Mouse (Mus musculus) midbrain, embryonic 10.5 days (tissue): ENCODE data around the gene Mad2l2. TPM values are rescaled to one million over a fixed set of nuclear protein-coding genes. Genes with fewer than 3 reads are reported as not detected.

Experiments
- DNase-seq: peaks from one replicate; pipeline ENCODE4 v3.0.0-alpha.2; 2017; ENCODE audit warnings: low spot score
- H3K27ac ChIP-seq: fragments of 300-500 bp; sonication (generic); replicated peaks from 2 replicates; pipeline ENCODE4 v1.5.1; 2016; ENCODE audit warnings: mild to moderate bottlenecking
- H3K27me3 ChIP-seq: fragments of 300-500 bp; sonication (generic); 2 replicates; pipeline ENCODE4 v1.6.1; 2016; ENCODE audit warnings: low read depth, mild to moderate bottlenecking; ENCODE audit not compliant: poor library complexity, severe bottlenecking
- H3K36me3 ChIP-seq: fragments of 300-500 bp; sonication (generic); 2 replicates; pipeline ENCODE4 v1.6.1; 2016; ENCODE audit warnings: mild to moderate bottlenecking, moderate library complexity
- H3K4me1 ChIP-seq: fragments of 300-500 bp; sonication (generic); 2 replicates; pipeline ENCODE4 v1.6.1; 2016
- H3K4me3 ChIP-seq: fragments of 300-500 bp; sonication (generic); 2 replicates; pipeline ENCODE4 v1.5.1; 2016; ENCODE audit warnings: mild to moderate bottlenecking, moderate library complexity
- H3K9me3 ChIP-seq: fragments of 300-500 bp; sonication (generic); replicated peaks from 2 replicates; pipeline ENCODE4 v1.6.1; 2016; ENCODE audit warnings: mild to moderate bottlenecking
- WGBS: fragments of 180-500 bp; shearing (Covaris S2); methylation state at CpG from one replicate; pipeline ENCODE4 v1.1.7; 2016; 5-methylcytosine and 5-hydroxymethylcytosine counted together
- polyA plus RNA-seq: library from polyadenylated mRNA; unstranded; fragments of >200 nt; fragmentation: Nextera tagmentation; extraction: Ambion mirVana; gene quantifications from 2 replicates; pipeline ENCODE4 v1.2.1, GENCODE M21; 2016

The Mad2l2 gene
- polyA plus RNA-seq: 72.6 and 85.2 TPM in 2 replicates

DNA sequence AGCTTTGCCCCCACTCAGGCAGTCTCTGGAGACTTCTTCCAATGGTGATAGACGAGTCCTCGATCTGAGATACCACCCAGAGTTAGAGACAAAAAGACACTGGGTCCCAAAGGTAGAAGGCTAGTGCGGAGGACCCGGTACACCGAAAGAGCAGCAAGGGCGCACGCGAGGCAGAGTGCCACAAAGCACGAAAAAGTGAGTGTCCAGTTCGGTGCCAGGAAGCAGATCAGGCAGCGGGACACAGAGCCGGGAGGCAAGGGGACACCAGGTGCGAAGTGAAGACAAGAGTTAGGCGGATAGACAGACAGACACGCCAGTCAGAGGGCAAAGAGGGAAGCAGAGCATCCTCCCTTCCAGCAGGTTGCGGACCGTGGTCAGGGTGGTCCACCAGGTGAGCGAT lies at the start of gene Mad2l2:
TSS of gene Mad2l2 (plus strand) at position 252 of the 400 bp plus-strand sequence.
- Histone ChIP-seq H3K4me3 (peak within 1 kb of the TSS; percentile 71), H3K27ac (peak within 1 kb of the TSS; percentile 99), H3K36me3 (peaks cover 16% of the 10 kb centered on the region), H3K9me3 (no peaks in the 10 kb centered on the region; the same call in 1 of the 2 replicates), H3K4me1 (peaks cover 65% of the 10 kb centered on the region), H3K27me3 (peaks cover 59% of the 10 kb centered on the region)
- WGBS: under 1% methylated on average over 18 of the region's 18 CpGs
- DNase-seq: no peak

DNA sequence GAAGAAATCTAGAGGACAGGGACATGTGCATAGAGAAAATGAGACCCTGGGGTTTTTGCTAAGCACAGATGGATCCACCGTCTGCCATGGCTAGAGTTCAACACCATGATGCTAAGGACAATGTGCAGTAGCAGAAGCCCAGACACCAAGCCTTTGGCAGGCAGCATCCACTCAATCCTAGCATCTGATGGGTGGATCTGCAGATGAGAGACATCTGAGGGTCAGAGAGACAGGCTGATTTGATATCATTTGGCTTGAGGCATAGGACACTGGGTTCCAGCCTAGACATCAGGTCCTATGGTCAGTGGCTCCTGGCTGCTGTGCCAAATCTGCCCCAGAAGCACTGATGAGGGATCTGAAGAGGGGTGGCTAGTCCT lies 49.6 kb upstream of the Mad2l2 start:
- peaks cover 31% of the 10 kb centered on the region for H3K4me1 ChIP-seq
- no peak overlapping the region for H3K27ac ChIP-seq
- 91% methylated on average over 1 of the region's 1 CpGs for WGBS
- H3K27me3 ChIP-seq: 0 out of 2 replicates have a peak, but pooled peaks cover under 1% of the 10 kb centered on the region
- H3K4me3 ChIP-seq: no peak overlapping the region
- H3K9me3 ChIP-seq: no peaks in the 10 kb centered on the region
- peaks cover 30% of the 10 kb centered on the region for H3K36me3 ChIP-seq
- no peak for DNase-seq

DNA sequence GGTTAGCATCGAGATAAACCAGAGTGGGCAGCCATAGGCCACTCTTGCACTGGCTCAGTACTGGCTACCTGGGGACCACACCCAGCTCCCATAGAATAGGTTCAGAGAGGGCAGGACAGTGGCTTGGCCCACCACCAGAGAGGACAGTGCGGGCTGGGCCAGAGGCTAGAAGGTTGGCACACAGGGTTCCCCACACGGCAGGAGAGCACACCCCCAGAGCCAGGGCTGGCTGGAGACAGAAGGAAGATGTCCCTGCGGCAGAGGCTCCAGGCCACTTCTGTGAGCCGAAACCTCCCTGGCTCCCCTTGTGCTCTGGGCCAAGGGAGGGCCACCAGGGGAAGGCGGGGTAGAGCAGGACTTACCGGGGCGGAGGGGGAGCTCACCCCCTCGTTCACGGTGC lies 49.0 kb upstream of the Mad2l2 start:
- H3K27ac ChIP-seq: no peak overlapping the region
- peaks cover 30% of the 10 kb centered on the region for H3K36me3 ChIP-seq
- 0 out of 2 replicates have a peak, but pooled peaks cover 7% of the 10 kb centered on the region for H3K27me3 ChIP-seq
- WGBS: 95% methylated on average over 10 of the region's 10 CpGs
- DNase-seq: no peak
- H3K4me1 ChIP-seq: peaks cover 37% of the 10 kb centered on the region
- H3K4me3 ChIP-seq: no peak overlapping the region
- no peaks in the 10 kb centered on the region for H3K9me3 ChIP-seq

DNA sequence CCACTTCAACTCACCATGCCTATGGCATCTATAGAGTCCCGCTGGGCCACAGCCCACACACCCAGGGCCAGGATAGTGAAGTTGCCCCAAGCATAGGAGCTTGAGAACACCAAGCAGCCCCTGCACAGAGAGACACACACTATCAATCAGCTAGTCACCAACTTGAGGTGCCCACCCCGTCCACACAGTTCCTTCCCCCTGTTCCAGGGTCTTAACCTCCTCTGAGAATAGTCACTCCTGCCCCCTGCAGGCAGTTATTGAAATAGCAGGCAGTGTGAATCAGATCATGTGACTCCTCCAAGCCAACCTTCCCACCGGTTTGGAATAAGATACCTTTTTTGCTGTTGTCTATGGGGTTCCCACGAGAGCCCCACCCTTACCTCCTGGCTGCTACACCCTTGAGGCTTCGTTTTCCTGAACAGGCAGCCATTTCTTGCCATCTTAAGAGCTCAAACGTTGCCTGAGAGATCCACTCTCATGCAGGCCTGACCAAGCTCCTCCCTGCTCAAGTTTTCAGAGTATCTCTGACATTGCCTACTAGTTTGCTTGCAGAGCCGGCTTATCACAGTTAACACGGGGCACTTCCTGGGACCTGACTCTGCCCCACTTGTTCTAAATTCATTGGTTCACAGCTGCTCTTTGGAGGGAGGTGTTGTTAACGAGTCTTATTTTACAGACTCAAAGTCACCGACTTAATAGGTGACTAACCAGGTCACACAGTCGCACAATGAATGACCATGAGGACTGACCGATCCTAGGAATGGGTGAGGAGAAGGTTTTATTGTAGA lies 47.7 kb upstream of the Mad2l2 start:
- 60% methylated on average over 12 of the region's 12 CpGs for WGBS
- peaks cover 49% of the 10 kb centered on the region for H3K4me1 ChIP-seq
- H3K27me3 ChIP-seq: peaks cover 14% of the 10 kb centered on the region; the same call in 1 of the 2 replicates
- H3K4me3 ChIP-seq: no peak overlapping the region
- H3K9me3 ChIP-seq: no peaks in the 10 kb centered on the region
- H3K36me3 ChIP-seq: peaks cover 30% of the 10 kb centered on the region
- no peak overlapping the region for H3K27ac ChIP-seq
- peak; percentile 64 for DNase-seq

DNA sequence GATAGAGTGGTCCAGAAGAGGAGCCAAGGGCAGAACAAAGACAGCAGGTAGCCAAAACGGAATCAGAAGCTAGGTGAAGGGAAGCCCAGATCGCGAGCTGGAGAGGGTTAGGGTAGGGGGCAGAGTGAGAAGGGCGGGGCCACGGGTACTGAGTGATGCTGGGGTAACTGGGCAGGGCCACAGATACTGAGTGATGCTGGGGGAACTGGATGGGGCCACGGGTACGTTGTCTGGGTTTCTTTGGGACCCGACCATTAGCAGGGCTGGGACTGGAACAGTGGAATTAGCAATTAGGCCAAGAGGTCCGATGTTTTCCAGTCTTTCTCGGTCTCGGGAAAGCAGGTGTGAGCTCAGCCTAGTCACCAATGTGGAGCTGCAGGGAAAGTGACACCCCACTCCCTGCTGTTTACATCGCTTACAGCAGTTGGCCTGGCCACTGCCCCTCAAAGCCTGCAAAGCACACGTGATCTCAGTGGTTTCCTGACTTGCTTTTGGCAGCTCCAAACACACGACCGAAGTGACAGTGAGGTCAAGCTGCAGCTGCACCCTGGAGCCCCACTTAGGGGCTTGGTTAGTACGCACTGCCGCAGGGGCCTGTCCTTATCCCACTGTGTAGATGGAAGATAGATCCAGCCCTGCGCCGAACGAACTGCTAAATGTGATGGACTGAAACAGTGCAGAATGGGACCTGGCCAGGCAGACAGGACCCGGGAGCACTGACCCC lies 46.8 kb upstream of the Mad2l2 start:
- peaks cover 14% of the 10 kb centered on the region; the same call in 1 of the 2 replicates for H3K27me3 ChIP-seq
- H3K4me1 ChIP-seq: peaks cover 58% of the 10 kb centered on the region
- DNase-seq: no peak
- no peaks in the 10 kb centered on the region for H3K9me3 ChIP-seq
- H3K4me3 ChIP-seq: no peak overlapping the region
- H3K36me3 ChIP-seq: peaks cover 30% of the 10 kb centered on the region
- 65% methylated on average over 21 of the region's 21 CpGs for WGBS
- no peak overlapping the region for H3K27ac ChIP-seq

DNA sequence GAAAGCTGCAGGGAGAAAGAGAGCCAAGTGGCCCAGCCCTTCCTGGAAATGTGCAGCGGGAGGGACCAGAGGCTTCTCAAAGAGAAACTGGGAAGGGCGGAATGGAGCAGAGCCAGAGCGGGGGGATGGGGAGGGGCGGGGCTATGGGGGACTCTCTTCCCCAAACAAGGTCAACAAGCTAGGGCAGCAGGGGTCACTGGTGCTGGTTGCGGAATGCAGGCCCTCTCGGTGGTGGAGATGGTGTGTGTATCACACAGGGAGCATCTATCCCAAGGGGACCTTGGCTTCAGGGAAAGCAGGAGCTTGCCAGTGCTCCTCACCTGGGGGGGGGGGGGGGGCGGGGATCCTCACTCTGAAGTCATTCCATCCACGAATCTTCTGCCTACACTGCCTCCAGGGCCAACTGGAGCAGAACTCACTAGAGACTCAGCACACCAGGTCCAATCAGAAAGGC lies 45.9 kb upstream of the Mad2l2 start:
- Histone ChIP-seq H3K36me3 (peaks cover 25% of the 10 kb centered on the region), H3K4me1 (peaks cover 68% of the 10 kb centered on the region), H3K9me3 (no peaks in the 10 kb centered on the region), H3K27ac (no peak overlapping the region; the same call in 1 of the 2 replicates), H3K27me3 (peaks cover 14% of the 10 kb centered on the region; the same call in 1 of the 2 replicates), H3K4me3 (no peak overlapping the region)
- 3% methylated on average over 7 of the region's 8 CpGs for WGBS
- peak; percentile 56 for DNase-seq

DNA sequence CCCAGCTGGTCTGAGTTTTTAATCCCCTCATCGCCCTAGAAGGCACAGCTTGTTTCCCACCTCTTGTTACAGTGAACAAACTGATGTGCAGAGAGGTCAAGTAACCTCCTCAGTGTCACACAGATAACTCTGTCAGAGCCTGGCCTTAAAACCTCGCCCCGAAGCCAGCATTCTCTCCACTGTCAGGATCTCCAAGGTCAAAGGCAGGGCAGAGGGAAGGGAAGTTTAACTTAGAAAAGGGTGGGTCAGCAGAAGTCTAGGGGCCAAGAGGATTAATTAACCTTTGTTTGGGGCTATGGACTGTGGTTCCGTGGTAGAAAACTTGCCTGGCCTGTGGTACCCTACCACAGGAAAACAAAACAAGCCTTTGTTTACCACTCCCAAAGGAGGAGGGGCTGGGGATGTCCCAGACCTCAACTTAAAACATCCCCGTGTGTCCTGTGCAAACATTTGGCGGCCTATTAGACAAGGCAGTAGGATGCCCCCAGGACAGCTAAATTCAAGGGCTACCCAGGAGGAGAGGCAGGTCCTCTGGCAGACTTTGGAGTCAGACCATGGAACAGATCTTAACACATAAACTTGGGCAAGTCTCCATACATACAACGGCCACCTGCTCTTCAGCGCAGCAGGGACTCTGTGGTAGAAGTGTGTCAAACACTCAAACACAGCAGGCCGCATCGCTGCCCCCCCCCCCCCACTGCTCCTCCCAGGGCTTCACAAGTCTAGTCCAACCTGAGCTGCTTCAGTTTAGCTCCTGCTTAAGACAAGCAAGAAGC lies 44.9 kb upstream of the Mad2l2 start:
- H3K4me3 ChIP-seq: no peak overlapping the region
- 53% methylated on average over 10 of the region's 10 CpGs for WGBS
- peaks cover 15% of the 10 kb centered on the region for H3K36me3 ChIP-seq
- H3K9me3 ChIP-seq: no peaks in the 10 kb centered on the region
- peaks cover 70% of the 10 kb centered on the region for H3K4me1 ChIP-seq
- peaks cover 14% of the 10 kb centered on the region; the same call in 1 of the 2 replicates for H3K27me3 ChIP-seq
- H3K27ac ChIP-seq: 0 out of 2 replicates have a peak overlapping the region, but pooled peaks have one; percentile 33
- DNase-seq: no peak

DNA sequence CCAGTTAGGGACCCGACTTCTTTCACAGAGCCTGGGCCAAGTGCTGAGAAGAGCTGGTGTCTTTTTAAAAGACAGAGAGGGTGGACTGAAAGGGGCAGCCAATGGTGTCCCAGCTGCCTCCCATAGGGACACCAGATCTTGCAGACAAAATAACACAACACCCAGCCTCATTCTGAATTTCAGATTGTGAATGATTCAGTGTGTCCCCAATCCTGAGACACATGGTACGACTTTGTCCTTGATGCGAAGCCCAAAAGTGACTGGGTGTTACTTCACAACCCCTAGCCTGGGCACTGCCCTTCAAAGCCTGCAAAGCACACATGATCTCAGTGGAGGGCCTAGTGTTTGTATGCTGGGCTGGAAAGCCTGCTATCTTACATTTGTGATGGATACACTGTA lies 44.3 kb upstream of the Mad2l2 start:
- H3K27ac ChIP-seq: no peak overlapping the region
- WGBS: 70% methylated on average over 3 of the region's 3 CpGs

DNA sequence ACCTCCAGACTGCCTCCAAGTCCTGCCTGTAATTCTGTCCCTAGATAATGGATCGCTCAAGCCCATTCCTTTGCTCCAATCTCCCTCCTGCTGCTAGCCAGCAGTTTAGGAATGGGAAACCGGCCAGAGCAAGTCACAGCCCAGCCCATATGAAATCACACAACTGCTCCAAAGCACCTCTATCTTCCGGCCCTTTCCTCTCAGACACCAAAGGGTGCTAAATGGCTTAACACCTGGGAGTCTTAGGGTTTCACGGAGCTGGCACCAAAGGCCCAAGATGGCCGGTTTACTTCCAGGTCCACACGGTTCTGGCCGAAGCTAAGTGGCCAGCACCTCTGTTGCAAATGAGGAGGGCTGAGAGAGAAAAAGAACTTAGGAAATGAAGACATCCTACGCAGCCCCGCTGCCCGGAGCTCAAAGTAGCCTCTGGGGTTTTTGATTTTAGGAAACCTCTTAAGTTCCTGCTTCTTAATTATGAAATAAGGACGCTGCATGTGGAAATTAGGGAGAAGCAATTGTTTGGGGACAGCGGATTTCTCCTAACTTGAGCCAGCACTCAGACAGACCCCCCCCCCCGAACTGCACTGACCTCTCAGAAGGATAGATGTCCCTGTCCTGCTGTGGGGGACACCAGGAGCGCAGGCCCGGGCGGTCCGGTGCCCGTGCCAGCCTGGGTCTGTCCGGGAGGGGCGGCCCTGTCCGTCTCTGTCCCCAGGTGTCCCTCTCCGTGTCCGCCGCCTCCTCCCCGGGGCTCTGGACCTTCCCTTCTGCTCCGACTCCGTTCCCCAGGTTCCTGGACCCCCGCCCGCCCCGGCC lies 42.9 kb upstream of the Mad2l2 start:
- H3K4me3 ChIP-seq: peak overlapping the region; percentile 84
- H3K27me3 ChIP-seq: peaks cover 14% of the 10 kb centered on the region; the same call in 1 of the 2 replicates
- DNase-seq: no peak
- no peaks in the 10 kb centered on the region for H3K36me3 ChIP-seq
- H3K9me3 ChIP-seq: no peaks in the 10 kb centered on the region
- peak overlapping the region; percentile 93 for H3K27ac ChIP-seq
- 4% methylated on average over 29 of the region's 30 CpGs for WGBS
- H3K4me1 ChIP-seq: peaks cover 70% of the 10 kb centered on the region

More for the DNA sequence above, 44.3 kb upstream of the Mad2l2 start:
- Histone ChIP-seq H3K36me3 (peaks cover 9% of the 10 kb centered on the region), H3K4me1 (peaks cover 70% of the 10 kb centered on the region), H3K9me3 (no peaks in the 10 kb centered on the region), H3K4me3 (no peak overlapping the region), H3K27me3 (peaks cover 14% of the 10 kb centered on the region; the same call in 1 of the 2 replicates)
- DNase-seq: no peak

DNA sequence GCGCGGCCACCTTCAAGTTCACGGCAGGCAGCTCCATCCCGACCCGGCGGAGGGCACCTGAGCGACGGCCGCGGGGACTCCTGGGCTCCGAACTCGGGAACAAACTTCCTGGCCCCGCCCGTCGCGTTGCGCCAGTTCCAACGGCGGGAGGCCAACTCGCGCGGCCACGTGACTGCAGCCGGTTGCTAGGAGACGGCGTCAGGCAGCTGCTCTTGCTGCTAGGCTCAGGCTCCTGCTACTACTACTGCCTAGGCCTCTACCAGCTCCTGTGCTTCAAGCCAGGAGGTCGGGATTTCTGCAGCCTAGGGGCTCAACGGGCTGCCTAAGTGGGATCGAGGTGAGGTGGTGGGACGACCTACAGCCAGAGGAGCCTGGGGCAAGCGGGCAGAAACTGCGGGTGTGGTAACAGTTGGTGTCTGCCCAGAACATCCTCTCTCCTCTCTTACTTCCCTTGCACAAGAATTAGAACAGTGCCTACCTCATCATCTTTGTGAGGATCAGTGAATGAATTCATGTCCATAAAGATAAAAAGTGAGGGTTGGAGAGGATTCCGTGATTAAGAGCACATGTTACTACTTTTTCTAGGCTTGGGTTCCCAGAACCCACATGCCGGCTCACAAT lies 42.2 kb upstream of the Mad2l2 start, which contains the start of gene Agtrap:
TSS of gene Agtrap (minus strand) at position 125 of the 621 bp plus-strand sequence.
- WGBS: 5% methylated on average over 34 of the region's 34 CpGs
- peak within 1 kb of the TSS; percentile 84 for H3K4me3 ChIP-seq
- peak within 1 kb of the TSS; percentile 93 for H3K27ac ChIP-seq
- peaks cover 14% of the 10 kb centered on the region; the same call in 1 of the 2 replicates for H3K27me3 ChIP-seq
- peaks cover 63% of the 10 kb centered on the region for H3K4me1 ChIP-seq
- peak; percentile 93 for DNase-seq
- H3K36me3 ChIP-seq: no peaks in the 10 kb centered on the region
- no peaks in the 10 kb centered on the region for H3K9me3 ChIP-seq

DNA sequence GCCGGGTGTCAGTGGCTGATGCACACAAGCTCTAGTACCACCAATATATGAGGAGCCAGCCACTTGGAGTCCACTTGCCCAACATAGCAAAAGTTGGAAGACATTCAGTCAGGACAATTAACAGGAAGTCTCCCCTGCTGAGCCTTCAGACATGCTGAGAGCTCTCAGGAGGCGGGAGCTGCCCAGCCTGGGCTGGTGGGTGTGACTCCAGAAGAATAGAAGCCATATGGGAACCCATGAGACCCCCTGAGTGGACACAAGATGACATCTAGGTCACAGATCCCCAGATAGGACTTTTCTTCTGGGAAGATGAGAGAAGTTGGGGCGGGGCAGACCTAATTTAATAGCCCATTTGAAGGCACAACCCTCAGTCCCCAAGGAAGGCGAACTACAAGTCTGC lies 41.0 kb upstream of the Mad2l2 start:
- no peak for DNase-seq

More for the DNA sequence above, 41.0 kb upstream of the Mad2l2 start:
- H3K36me3 ChIP-seq: no peaks in the 10 kb centered on the region
- H3K4me3 ChIP-seq: no peak overlapping the region
- peaks cover 14% of the 10 kb centered on the region; the same call in 1 of the 2 replicates for H3K27me3 ChIP-seq
- H3K9me3 ChIP-seq: no peaks in the 10 kb centered on the region
- WGBS: 63% methylated on average over 4 of the region's 4 CpGs
- H3K4me1 ChIP-seq: peaks cover 52% of the 10 kb centered on the region
- H3K27ac ChIP-seq: peak overlapping the region; percentile 93; the same call in 1 of the 2 replicates
